Mouse (Mus musculus): Measurements from ENCODE around the gene Mctp2. TPM values are rescaled to one million over a fixed set of nuclear protein-coding genes. Genes with fewer than 3 reads are reported as not detected.
A peak's percentile ranks its signal among the peaks of the same experiment; 100 is the strongest.

Gene Mctp2
- 1.7 and 2.2 TPM in 2 replicates for total RNA-seq (2015)
- 0.87 and 1.8 TPM in 2 replicates for total RNA-seq (2017)

DNA sequence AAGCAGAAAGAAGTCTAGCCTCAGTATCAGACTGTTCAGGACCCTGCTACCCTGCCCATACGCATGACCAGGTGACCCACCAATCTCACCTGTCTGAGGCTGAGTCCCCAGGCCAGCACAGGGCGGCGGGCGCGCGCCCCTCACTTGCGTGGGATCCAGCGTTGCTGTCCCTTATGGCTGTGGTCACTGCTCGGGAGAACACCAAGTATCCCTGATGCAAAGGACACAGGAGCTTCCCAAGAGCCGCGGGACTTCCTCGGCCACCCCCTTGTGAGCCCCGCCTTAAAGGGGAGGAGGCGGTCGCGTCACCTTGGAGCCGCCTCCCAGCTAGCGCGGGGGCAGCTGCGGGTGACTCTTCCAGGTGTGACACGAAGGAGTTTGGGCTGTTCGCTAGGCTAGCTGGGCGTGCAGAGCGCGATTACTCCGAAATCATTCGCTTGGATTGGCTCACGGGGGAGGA, at the start of gene Mctp2:
TSS of gene Mctp2 (minus strand) at position 227 of the 460 bp plus-strand sequence.
- ATAC-seq (replicated peaks; ENCODE audit: poor library complexity): peak; percentile 81

GRCm38 (mm10) chr7:72345901-72346300, 39.5 kb upstream of the Mctp2 start:
- no peak for ATAC-seq (replicated peaks; ENCODE audit: poor library complexity)

DNA sequence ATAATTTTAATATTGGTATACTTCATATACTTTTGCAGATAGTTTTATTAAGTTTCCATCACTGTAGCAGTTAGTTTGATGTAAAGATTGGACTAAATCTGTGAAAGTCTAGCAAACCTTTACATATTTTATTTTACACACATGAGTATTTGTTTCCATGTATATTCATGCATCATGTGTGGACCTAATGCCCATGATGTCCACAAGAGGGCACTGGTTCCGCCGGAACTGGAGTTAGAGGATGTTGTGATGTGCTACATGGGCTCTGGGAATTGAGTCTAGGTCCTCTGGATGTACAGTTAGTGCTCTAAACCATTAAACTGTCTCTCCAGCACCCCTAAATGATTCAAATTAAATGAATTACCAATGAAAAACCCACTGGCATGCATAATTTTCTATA, 37.3 kb upstream of the Mctp2 start:
- ATAC-seq (replicated peaks; ENCODE audit: poor library complexity): peak; percentile 60

DNA sequence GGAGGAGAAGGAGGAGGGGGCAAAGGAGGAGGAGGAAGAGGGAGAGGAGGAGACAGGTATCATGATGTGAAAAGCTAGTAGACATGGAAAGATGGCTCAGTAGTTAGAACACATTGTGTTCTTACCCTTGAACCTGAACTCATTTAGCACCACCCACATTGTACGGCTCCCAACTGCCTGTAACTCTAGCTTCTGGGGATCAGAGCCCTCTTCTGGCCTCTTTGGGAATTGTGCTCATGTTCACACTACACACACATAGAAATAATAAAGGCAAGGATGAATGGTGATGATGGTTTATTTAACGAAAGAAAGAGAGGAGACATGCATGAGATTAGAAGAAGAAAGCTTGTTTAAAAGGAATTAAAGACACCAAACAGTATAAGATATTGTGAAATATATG, 36.4 kb upstream of the Mctp2 start:
- peak; percentile 83 for ATAC-seq (replicated peaks; ENCODE audit: poor library complexity)

DNA sequence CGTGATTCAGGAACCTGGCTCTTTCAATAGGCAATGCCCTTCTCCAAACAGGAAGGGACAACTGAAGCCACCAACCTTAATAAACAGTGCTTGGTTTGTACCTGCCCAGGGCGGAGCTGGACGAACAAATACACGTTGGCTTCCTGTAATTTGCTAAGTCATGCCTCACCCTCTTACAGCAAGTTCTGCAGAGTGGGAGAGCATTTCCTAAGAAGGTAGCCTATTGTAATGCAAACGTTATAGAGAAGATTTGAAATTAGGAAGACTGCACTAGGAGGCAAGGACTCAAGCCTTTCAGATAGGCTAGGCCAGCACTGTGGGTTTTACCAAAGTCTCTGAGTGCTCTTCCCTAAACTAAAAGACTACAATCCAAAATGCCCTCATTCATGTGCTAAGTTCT, 19.6 kb upstream of the Mctp2 start:
- ATAC-seq (replicated peaks; ENCODE audit: poor library complexity): no peak

DNA sequence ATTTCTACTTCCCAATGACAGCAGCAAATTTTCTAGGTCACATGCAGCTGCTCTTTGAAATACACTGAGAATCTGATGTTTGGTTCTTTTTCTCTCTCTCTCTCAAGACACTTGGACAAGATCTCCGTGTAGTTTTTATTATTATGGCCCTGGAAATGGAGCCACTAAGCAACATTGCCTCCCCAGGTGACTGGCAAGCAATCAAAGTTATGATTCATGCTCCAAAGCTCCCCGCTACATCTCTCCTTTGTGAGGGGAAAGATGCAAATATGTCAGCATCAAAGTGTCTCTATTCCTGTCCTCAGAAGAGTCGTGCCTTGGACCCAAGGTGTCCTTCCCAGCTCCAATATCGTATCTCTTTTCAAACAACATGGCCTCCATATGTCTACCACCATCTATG, 14.5 kb upstream of the Mctp2 start:
- no peak for ATAC-seq (replicated peaks; ENCODE audit: poor library complexity)

GRCm38 (mm10) chr7:72320441-72320840, 14.0 kb upstream of the Mctp2 start:
- no peak for ATAC-seq (replicated peaks; ENCODE audit: poor library complexity)

- peak; percentile 90 for ATAC-seq (replicated peaks; ENCODE audit: poor library complexity)
Measured at GRCm38 (mm10) chr7:72314395-72315060, 8.1 kb upstream of the Mctp2 start.

GRCm38 (mm10) chr7:72313908-72314307, 7.5 kb upstream of the Mctp2 start:
- no peak for ATAC-seq (replicated peaks; ENCODE audit: poor library complexity)

GRCm38 (mm10) chr7:72311582-72311981, 5.2 kb upstream of the Mctp2 start:
- ATAC-seq (replicated peaks; ENCODE audit: poor library complexity): peak; percentile 27

DNA sequence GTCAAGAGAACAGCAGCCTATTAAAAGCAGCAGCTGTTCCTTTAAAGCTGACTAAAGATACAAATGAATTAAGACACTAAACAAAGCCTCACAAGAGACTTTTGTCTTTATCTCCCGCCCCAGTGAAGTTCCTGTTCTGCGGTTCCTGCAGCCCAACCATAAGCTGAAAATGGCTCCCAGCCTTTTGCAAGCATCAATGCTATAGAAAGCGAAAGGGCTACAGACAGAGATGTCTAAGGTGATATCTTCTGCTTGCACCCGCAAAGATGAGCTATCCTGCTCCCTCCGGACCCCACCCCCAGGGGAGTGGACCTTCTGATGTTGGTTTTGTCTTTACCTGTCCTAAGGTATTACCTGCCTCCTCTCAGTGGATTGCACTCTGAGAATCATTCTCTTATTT, 1.7 kb upstream of the Mctp2 start:
- ATAC-seq (replicated peaks; ENCODE audit: poor library complexity): peak; percentile 57

DNA sequence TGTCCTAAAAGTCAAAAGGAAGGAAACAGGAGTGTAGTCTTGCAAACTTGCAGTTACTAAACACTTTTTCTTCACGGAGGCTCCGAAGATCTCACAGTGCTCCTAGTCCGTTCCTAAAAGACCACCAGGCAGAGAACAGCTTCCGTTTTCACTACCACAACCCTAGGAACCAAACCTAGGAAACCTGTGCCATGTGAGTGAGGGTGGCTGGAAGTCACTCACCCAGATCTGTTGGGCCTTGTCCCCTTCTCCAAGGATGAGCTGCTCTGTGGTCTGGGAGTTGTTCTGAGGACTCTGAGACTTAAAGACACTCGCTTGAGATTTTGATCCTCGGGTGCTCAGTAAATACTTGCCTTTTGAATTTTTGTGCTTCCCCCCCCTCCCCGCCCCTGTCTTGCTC, 439 bp upstream of the Mctp2 start:
- ATAC-seq (replicated peaks; ENCODE audit: poor library complexity): peak; percentile 21

- no peak for ATAC-seq (replicated peaks; ENCODE audit: poor library complexity)
Measured at GRCm38 (mm10) chr7:72305971-72306370, 437 bp downstream of the Mctp2 start.

GRCm38 (mm10) chr7:72301667-72302066, 4.7 kb downstream of the Mctp2 start:
- ATAC-seq (replicated peaks; ENCODE audit: poor library complexity): no peak

DNA sequence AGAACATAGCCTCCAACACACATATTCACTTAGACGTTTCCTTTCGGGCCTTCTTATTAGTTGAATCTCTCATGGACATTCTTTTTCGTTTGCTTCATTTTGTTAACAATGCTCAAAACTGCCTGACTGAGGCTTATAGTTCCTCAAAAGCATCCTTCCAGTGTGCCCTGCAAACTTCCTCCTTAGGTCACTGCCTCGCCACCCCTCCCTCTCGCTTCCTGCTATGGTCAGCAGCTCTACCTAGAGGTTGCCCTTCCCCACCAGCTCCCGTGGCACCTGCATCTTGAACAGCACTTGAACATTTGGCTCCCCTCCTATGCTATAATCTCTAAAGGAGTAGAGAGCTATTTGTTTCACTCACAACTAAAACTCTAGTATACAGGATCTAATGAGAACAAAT, 6.7 kb downstream of the Mctp2 start:
- peak; percentile 87 for ATAC-seq (replicated peaks; ENCODE audit: poor library complexity)

- peak; percentile 62 for ATAC-seq (replicated peaks; ENCODE audit: poor library complexity)
Measured at GRCm38 (mm10) chr7:72297013-72297412, 9.4 kb downstream of the Mctp2 start.

DNA sequence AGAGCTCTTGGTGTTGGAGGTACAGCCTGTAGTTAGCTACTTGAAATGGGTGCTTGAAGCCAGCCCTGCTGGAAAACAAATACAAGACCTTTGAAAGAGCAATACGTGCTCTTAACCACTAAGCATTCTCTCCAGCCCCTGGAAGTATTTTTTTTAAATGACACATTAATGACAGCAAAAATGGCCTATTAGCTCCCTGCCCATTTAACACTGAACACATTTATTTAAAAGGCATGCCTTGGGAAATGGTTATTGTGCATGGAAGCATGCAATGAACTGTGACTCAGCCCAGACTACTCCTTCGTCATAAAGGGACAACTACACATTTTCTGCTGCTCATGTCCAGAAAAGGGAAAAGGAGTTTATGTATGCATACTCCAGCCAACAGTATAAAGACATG, 10.2 kb downstream of the Mctp2 start:
- no peak for ATAC-seq (replicated peaks; ENCODE audit: poor library complexity)

- no peak for ATAC-seq (replicated peaks; ENCODE audit: poor library complexity)
Measured at GRCm38 (mm10) chr7:72294886-72295285, 11.5 kb downstream of the Mctp2 start.

GRCm38 (mm10) chr7:72293784-72294538, 12.4 kb downstream of the Mctp2 start:
- ATAC-seq (replicated peaks; ENCODE audit: poor library complexity): no peak

GRCm38 (mm10) chr7:72292232-72292913, 14.0 kb downstream of the Mctp2 start:
- no peak for ATAC-seq (replicated peaks; ENCODE audit: poor library complexity)

- peak; percentile 93 for ATAC-seq (replicated peaks; ENCODE audit: poor library complexity)
Measured at GRCm38 (mm10) chr7:72280721-72281120, 25.7 kb downstream of the Mctp2 start.

- ATAC-seq (replicated peaks; ENCODE audit: poor library complexity): peak; percentile 53; the same call in 1 of the 2 replicates
Measured at GRCm38 (mm10) chr7:72278412-72278811, 28.0 kb downstream of the Mctp2 start.
